Mouse (Mus musculus): ENCODE data around the gene Dph1. TPM values are rescaled to one million over a fixed set of nuclear protein-coding genes. Genes with fewer than 3 reads are reported as not detected.

Dph1 gene
- total and polyA plus RNA-seq, 2 experiments, result 11.3 to 53.5 TPM

DNA sequence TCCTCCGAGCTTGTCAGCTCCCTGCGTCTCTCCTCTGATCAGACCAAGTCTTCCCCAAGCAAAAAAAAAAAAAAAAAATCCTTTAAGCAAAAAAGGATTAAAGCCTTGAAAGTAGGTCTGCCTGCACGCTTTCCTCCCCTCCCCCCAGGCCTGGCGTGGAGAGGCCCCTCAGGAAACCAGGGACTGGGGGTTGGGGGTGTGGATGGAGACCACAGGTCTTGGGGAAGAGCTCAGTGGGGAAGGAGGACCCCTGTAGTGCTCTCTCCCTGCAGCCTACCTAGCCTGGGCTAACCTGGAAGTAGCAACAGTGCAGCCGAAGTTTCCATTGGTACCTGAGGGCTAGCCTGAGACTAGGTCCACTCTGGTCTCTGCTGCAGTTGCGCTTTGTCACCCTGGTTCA lies 19.7 kb upstream of the Dph1 start:
- Histone ChIP-seq H3K27me3 (ENCODE audit: control insufficient read depth, insufficient read depth, low read length) (no peaks in the 10 kb centered on the region), H3K4me3 (ENCODE audit: insufficient read depth, low read depth, low read length) (no peak overlapping the region), H3K27ac (replicated peaks; ENCODE audit: insufficient read depth, low read depth, low read length) (no peak overlapping the region), H3K36me3 (ENCODE audit: control insufficient read depth, insufficient read depth, low read length) (no peaks in the 10 kb centered on the region), H3K9ac (ENCODE audit: low read depth, low read length) (no peak overlapping the region), H3K4me1 (ENCODE audit: control insufficient read depth, insufficient read depth, low read length) (peaks cover 29% of the 10 kb centered on the region), H3K79me2 (ENCODE audit: control insufficient read depth, insufficient read depth, low read length) (peaks cover 13% of the 10 kb centered on the region)
- 91% methylated on average over 6 of the region's 6 CpGs for WGBS
- TF ChIP-seq CTCF (IDR thresholded peaks at IDR 0.05; ENCODE audit: low read depth, low read length) (no peak), POLR2A (IDR thresholded peaks at IDR 0.05; ENCODE audit: extremely low read depth, insufficient read depth, low read length) (no peak)
- DNase-seq (ENCODE audit: extremely low read depth, low read depth, low spot score), result no peak

DNA sequence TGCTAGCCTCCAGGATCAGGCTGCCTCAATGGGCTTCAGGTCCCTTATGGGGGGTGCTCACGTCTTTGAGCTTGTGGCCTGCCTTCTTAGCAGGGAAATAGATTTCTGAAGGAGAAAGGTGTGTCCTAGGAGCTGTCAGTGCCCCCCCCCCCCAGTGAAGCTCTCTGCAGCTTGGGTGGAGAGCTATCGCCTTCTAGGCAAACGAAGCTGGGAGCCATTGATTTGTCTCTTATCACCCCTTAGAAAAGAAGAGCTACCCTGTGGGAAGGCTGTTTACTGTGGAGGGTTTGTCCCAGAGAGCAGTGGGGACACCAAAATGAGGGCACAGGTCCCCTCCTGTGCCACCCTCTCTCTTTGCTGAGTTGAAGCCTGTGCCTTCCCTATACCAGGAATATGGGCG lies 19.1 kb upstream of the Dph1 start:
- Histone ChIP-seq H3K27ac (replicated peaks; ENCODE audit: insufficient read depth, low read depth, low read length) (no peak overlapping the region), H3K4me1 (ENCODE audit: control insufficient read depth, insufficient read depth, low read length) (peaks cover 24% of the 10 kb centered on the region), H3K36me3 (ENCODE audit: control insufficient read depth, insufficient read depth, low read length) (no peaks in the 10 kb centered on the region), H3K4me3 (ENCODE audit: insufficient read depth, low read depth, low read length) (no peak overlapping the region), H3K9ac (ENCODE audit: low read depth, low read length) (no peak overlapping the region), H3K27me3 (ENCODE audit: control insufficient read depth, insufficient read depth, low read length) (no peaks in the 10 kb centered on the region), H3K79me2 (ENCODE audit: control insufficient read depth, insufficient read depth, low read length) (peaks cover 16% of the 10 kb centered on the region)
- 47% methylated on average over 4 of the region's 4 CpGs for WGBS
- no peak for DNase-seq (ENCODE audit: extremely low read depth, low read depth, low spot score)
- TF ChIP-seq CTCF (IDR thresholded peaks at IDR 0.05; ENCODE audit: low read depth, low read length) (no peak), POLR2A (IDR thresholded peaks at IDR 0.05; ENCODE audit: extremely low read depth, insufficient read depth, low read length) (no peak)

DNA sequence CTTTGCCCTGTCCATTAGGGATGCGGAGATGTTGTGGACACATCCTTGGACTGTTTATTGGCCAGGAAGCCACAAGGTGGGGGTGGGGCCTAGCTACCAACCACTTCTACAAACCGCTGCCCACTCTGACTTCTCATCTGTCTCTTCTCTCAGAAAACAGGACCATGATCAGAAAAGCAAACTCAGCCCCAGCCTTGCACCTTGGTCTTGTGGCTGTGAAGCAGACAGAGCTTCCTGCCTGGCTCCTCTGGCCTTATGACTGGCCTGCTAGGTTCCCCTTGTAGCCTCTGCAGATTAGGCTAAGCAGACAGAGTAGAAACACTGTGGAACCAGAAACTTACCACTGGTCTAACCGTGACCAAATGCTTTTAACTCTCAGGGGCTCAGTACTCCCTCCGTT lies 18.3 kb upstream of the Dph1 start:
- DNase-seq (ENCODE audit: extremely low read depth, low read depth, low spot score), result no peak
- Histone ChIP-seq H3K36me3 (ENCODE audit: control insufficient read depth, insufficient read depth, low read length) (no peaks in the 10 kb centered on the region), H3K27me3 (ENCODE audit: control insufficient read depth, insufficient read depth, low read length) (no peaks in the 10 kb centered on the region), H3K4me3 (ENCODE audit: insufficient read depth, low read depth, low read length) (no peak overlapping the region), H3K79me2 (ENCODE audit: control insufficient read depth, insufficient read depth, low read length) (peaks cover 19% of the 10 kb centered on the region), H3K27ac (replicated peaks; ENCODE audit: insufficient read depth, low read depth, low read length) (no peak overlapping the region), H3K4me1 (ENCODE audit: control insufficient read depth, insufficient read depth, low read length) (peaks cover 24% of the 10 kb centered on the region), H3K9ac (ENCODE audit: low read depth, low read length) (no peak overlapping the region)
- 75% methylated on average over 4 of the region's 4 CpGs for WGBS
- TF ChIP-seq CTCF (IDR thresholded peaks at IDR 0.05; ENCODE audit: low read depth, low read length) (no peak), POLR2A (IDR thresholded peaks at IDR 0.05; ENCODE audit: extremely low read depth, insufficient read depth, low read length) (no peak)

DNA sequence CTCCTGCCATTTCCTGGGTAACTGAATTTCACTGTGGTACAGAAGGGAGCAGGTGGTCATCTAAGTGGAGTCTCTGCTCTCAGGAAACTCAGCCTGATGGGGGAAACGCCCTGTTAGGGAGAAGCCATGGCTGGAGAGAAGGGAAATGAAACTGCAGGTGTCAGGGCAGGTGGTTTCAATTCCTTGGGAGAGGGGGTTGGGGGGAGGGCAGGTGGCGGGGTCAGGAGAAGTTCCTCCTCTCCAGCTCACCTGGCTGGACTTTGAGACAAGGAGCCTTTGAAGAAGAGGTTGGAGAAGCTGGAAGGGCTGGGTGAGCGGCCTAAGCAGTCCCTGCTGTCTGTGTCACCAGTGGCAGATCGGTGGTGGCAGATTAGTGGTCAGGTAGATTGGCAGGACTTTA lies 15.3 kb upstream of the Dph1 start:
- Histone ChIP-seq H3K4me3 (ENCODE audit: insufficient read depth, low read depth, low read length) (no peak overlapping the region), H3K79me2 (ENCODE audit: control insufficient read depth, insufficient read depth, low read length) (peaks cover 27% of the 10 kb centered on the region), H3K27me3 (ENCODE audit: control insufficient read depth, insufficient read depth, low read length) (no peaks in the 10 kb centered on the region), H3K4me1 (ENCODE audit: control insufficient read depth, insufficient read depth, low read length) (peaks cover 31% of the 10 kb centered on the region), H3K27ac (replicated peaks; ENCODE audit: insufficient read depth, low read depth, low read length) (no peak overlapping the region), H3K9ac (ENCODE audit: low read depth, low read length) (no peak overlapping the region), H3K36me3 (ENCODE audit: control insufficient read depth, insufficient read depth, low read length) (no peaks in the 10 kb centered on the region)
- DNase-seq (ENCODE audit: extremely low read depth, low read depth, low spot score), result no peak
- WGBS, result 95% methylated on average over 4 of the region's 4 CpGs
- TF ChIP-seq POLR2A (IDR thresholded peaks at IDR 0.05; ENCODE audit: extremely low read depth, insufficient read depth, low read length) (no peak), CTCF (IDR thresholded peaks at IDR 0.05; ENCODE audit: low read depth, low read length) (no peak)

DNA sequence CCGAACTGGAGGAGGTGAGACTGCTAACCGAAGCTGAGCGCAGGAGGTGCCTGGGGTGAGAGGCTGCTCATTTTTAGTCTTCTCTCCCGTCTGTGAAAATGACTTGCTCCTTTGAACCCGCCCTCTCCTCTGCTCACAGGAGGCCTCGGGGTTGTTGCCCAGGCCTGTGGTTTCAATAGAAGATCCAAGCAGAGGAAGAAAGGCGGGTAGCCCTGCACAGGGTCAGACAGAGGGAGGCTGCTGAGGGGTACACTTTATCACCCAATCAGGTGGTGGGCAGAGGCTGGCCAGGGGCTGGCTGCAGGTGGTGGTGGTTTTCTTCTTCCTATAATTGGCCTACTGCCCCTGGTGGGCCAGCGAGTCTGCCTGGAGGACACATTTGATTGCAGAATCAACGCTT lies 13.4 kb upstream of the Dph1 start:
- Histone ChIP-seq H3K27ac (replicated peaks; ENCODE audit: insufficient read depth, low read depth, low read length) (no peak overlapping the region), H3K4me1 (ENCODE audit: control insufficient read depth, insufficient read depth, low read length) (peaks cover 25% of the 10 kb centered on the region), H3K36me3 (ENCODE audit: control insufficient read depth, insufficient read depth, low read length) (no peaks in the 10 kb centered on the region), H3K27me3 (ENCODE audit: control insufficient read depth, insufficient read depth, low read length) (no peaks in the 10 kb centered on the region), H3K9ac (ENCODE audit: low read depth, low read length) (peak overlapping the region; percentile 14; the same call in 1 of the 2 replicates), H3K79me2 (ENCODE audit: control insufficient read depth, insufficient read depth, low read length) (peaks cover 21% of the 10 kb centered on the region), H3K4me3 (ENCODE audit: insufficient read depth, low read depth, low read length) (no peak overlapping the region)
- TF ChIP-seq POLR2A (IDR thresholded peaks at IDR 0.05; ENCODE audit: extremely low read depth, insufficient read depth, low read length) (no peak), CTCF (IDR thresholded peaks at IDR 0.05; ENCODE audit: low read depth, low read length) (no peak)
- 41% methylated on average over 9 of the region's 9 CpGs for WGBS
- DNase-seq (ENCODE audit: extremely low read depth, low read depth, low spot score), result no peak

DNA sequence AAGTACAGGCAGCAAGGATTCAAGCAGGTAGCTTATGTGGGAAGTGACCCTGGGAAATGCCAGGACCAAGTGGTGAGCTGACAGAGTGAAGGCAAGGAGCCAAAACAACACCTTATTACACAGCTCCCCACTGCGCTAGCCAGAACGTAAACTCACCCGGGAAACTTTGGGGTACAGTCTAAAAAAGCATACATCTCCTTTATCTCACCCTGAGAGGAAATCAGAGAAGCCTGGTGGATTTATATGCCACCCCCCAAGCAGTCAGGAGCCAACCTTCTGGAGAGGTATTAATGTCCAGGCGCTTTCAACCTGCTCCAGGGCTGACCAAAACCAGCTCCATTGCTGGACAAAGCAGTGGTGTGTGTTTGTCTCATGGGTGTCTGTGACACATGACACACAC lies 12.9 kb upstream of the Dph1 start:
- Histone ChIP-seq H3K4me3 (ENCODE audit: insufficient read depth, low read depth, low read length) (no peak overlapping the region), H3K4me1 (ENCODE audit: control insufficient read depth, insufficient read depth, low read length) (peaks cover 25% of the 10 kb centered on the region), H3K27me3 (ENCODE audit: control insufficient read depth, insufficient read depth, low read length) (no peaks in the 10 kb centered on the region), H3K9ac (ENCODE audit: low read depth, low read length) (no peak overlapping the region), H3K79me2 (ENCODE audit: control insufficient read depth, insufficient read depth, low read length) (peaks cover 21% of the 10 kb centered on the region), H3K27ac (replicated peaks; ENCODE audit: insufficient read depth, low read depth, low read length) (no peak overlapping the region), H3K36me3 (ENCODE audit: control insufficient read depth, insufficient read depth, low read length) (no peaks in the 10 kb centered on the region)
- TF ChIP-seq CTCF (IDR thresholded peaks at IDR 0.05; ENCODE audit: low read depth, low read length) (no peak), POLR2A (IDR thresholded peaks at IDR 0.05; ENCODE audit: extremely low read depth, insufficient read depth, low read length) (no peak)
- no peak for DNase-seq (ENCODE audit: extremely low read depth, low read depth, low spot score)
- WGBS, result 40% methylated on average over 4 of the region's 4 CpGs

Data from liver, adult 2 months (tissue).